Mouse (Mus musculus) hindbrain, embryonic 15.5 days (tissue): ENCODE data around the gene Ulk1. TPM values are rescaled to one million over a fixed set of nuclear protein-coding genes. Genes with fewer than 3 reads are reported as not detected.

Source experiments
- ATAC-seq: fragments of 200-750 bp; cut with Nextera tagmentation; 2 replicates; pipeline ENCODE4 v1.8.0; 2017; ENCODE audit warnings: low read depth, moderate number of reproducible peaks, moderate TSS enrichment; ENCODE audit not compliant: low FRiP score
- H3K27ac ChIP-seq: fragments of 300-500 bp; sonication (generic); replicated peaks from 2 replicates; pipeline ENCODE4 v1.5.1; 2015; ENCODE audit warnings: mild to moderate bottlenecking, inconsistent platforms
- H3K27me3 ChIP-seq: fragments of 300-500 bp; sonication (generic); 2 replicates; pipeline ENCODE4 v1.6.1; 2015; ENCODE audit warnings: control low read depth, inconsistent platforms
- H3K36me3 ChIP-seq: fragments of 300-500 bp; sonication (generic); 2 replicates; pipeline ENCODE4 v1.6.1; 2015; ENCODE audit warnings: control low read depth, inconsistent platforms
- H3K4me1 ChIP-seq: fragments of 300-500 bp; sonication (generic); replicated peaks from 2 replicates; pipeline ENCODE4 v1.6.1; 2015; ENCODE audit warnings: control low read depth, inconsistent platforms
- H3K4me2 ChIP-seq: fragments of 300-500 bp; sonication (generic); 2 replicates; pipeline ENCODE4 v1.6.1; 2015; ENCODE audit warnings: moderate library complexity, mild to moderate bottlenecking, inconsistent platforms
- H3K4me3 ChIP-seq: fragments of 300-500 bp; sonication (generic); 2 replicates; pipeline ENCODE4 v1.5.1; 2015; ENCODE audit warnings: mild to moderate bottlenecking, inconsistent platforms
- H3K9ac ChIP-seq: fragments of 300-500 bp; sonication (generic); 2 replicates; pipeline ENCODE4 v1.6.1; 2015; ENCODE audit warnings: inconsistent platforms
- H3K9me3 ChIP-seq: fragments of 300-500 bp; sonication (generic); 2 replicates; pipeline ENCODE4 v1.6.1; 2016; ENCODE audit warnings: control low read depth, inconsistent platforms
- WGBS: fragments of 180-500 bp; shearing (Covaris S2); methylation state at CpG from one replicate; pipeline ENCODE4 v1.1.7; 2015; 5-methylcytosine and 5-hydroxymethylcytosine counted together
- polyA plus RNA-seq: library from polyadenylated mRNA; unstranded; fragments of >200 nt; fragmentation: Nextera tagmentation; extraction: Ambion mirVana; gene quantifications from 2 replicates; pipeline ENCODE4 v1.2.1, GENCODE M21; 2015

Gene Ulk1
- polyA plus RNA-seq, 1 experiment from 2014 or later = 29.5 TPM

GRCm38 (mm10) chr5:110735606-110736005 lies 74.3 kb downstream of the Ulk1 start:
- no peak overlapping the region for H3K27ac ChIP-seq
- H3K9ac ChIP-seq = no peak overlapping the region
- no peak overlapping the region for H3K4me2 ChIP-seq
- H3K4me3 ChIP-seq = no peak overlapping the region
- ATAC-seq = no peak
- no peaks in the 10 kb centered on the region for H3K9me3 ChIP-seq
- WGBS = 94% methylated on average over 1 of the region's 1 CpGs
- no peaks in the 10 kb centered on the region for H3K4me1 ChIP-seq
- peaks cover 64% of the 10 kb centered on the region for H3K36me3 ChIP-seq
- H3K27me3 ChIP-seq = no peaks in the 10 kb centered on the region

Other genes starting within 250 kb of the Ulk1 start
- gene Noc4l, start 156.7 kb downstream of the Ulk1 start, polyA plus RNA-seq = 42.7 and 46.1 TPM in 2 replicates
- gene Ddx51, start 156.6 kb downstream of the Ulk1 start, polyA plus RNA-seq = 18.7 and 19.3 TPM in 2 replicates
- gene Ep400, start 39.4 kb downstream of the Ulk1 start, polyA plus RNA-seq = 50.8 and 51.3 TPM in 2 replicates
- gene Pus1, start 29.4 kb downstream of the Ulk1 start, polyA plus RNA-seq = 22.8 and 23.3 TPM in 2 replicates
- gene Hscb, start 29.7 kb upstream of the Ulk1 start, polyA plus RNA-seq = 9.6 and 12.2 TPM in 2 replicates
- gene Chek2, start 29.9 kb upstream of the Ulk1 start, polyA plus RNA-seq = 8.3 and 9.5 TPM in 2 replicates
- 19.1 and 20.5 TPM in 2 replicates for gene Ttc28, start 69.7 kb upstream of the Ulk1 start, polyA plus RNA-seq